Mouse (Mus musculus) neural tube, embryonic 15.5 days (tissue): Measurements from ENCODE around the gene Rims1. TPM values are rescaled to one million over a fixed set of nuclear protein-coding genes. Genes with fewer than 3 reads are reported as not detected.

Experiments
- ATAC-seq: fragments of 200-750 bp; cut with Nextera tagmentation; 2 replicates; pipeline ENCODE4 v1.8.0; 2017; ENCODE audit warnings: mild to moderate bottlenecking, moderate TSS enrichment, moderate library complexity; ENCODE audit not compliant: low FRiP score
- H3K27ac ChIP-seq: fragments of 300-500 bp; sonication (generic); replicated peaks from 2 replicates; pipeline ENCODE4 v1.5.1; 2015; ENCODE audit warnings: mild to moderate bottlenecking, inconsistent platforms
- H3K27me3 ChIP-seq: fragments of 300-500 bp; sonication (generic); replicated peaks from 2 replicates; pipeline ENCODE4 v1.6.1; 2015; ENCODE audit warnings: inconsistent platforms
- H3K36me3 ChIP-seq: fragments of 300-500 bp; sonication (generic); 2 replicates; pipeline ENCODE4 v1.6.1; 2015; ENCODE audit warnings: inconsistent platforms
- H3K4me1 ChIP-seq: fragments of 300-500 bp; sonication (generic); 2 replicates; pipeline ENCODE4 v1.6.1; 2015; ENCODE audit warnings: inconsistent platforms
- H3K4me2 ChIP-seq: fragments of 300-500 bp; sonication (generic); 2 replicates; pipeline ENCODE4 v1.6.1; 2015; ENCODE audit warnings: inconsistent platforms, mild to moderate bottlenecking, moderate library complexity
- H3K4me3 ChIP-seq: fragments of 300-500 bp; sonication (generic); replicated peaks from 2 replicates; pipeline ENCODE4 v1.5.1; 2015; ENCODE audit warnings: mild to moderate bottlenecking, inconsistent platforms
- H3K9ac ChIP-seq: fragments of 300-500 bp; sonication (generic); replicated peaks from 2 replicates; pipeline ENCODE4 v1.6.1; 2015; ENCODE audit warnings: mild to moderate bottlenecking, inconsistent platforms
- H3K9me3 ChIP-seq: fragments of 300-500 bp; sonication (generic); replicated peaks from 2 replicates; pipeline ENCODE4 v1.6.1; 2016; ENCODE audit warnings: inconsistent platforms
- WGBS: fragments of 180-500 bp; shearing (Covaris S2); methylation state at CpG from one replicate; pipeline ENCODE4 v1.1.7; 2015; ENCODE audit warnings: mixed read lengths; 5-methylcytosine and 5-hydroxymethylcytosine counted together
- polyA plus RNA-seq: library from polyadenylated mRNA; unstranded; fragments of >200 nt; fragmentation: Nextera tagmentation; extraction: Ambion mirVana; gene quantifications from 2 replicates; pipeline ENCODE4 v1.2.1, GENCODE M21; 2015

Gene Rims1
- polyA plus RNA-seq, 1 experiment from 2014 or later = 20.0 TPM

DNA sequence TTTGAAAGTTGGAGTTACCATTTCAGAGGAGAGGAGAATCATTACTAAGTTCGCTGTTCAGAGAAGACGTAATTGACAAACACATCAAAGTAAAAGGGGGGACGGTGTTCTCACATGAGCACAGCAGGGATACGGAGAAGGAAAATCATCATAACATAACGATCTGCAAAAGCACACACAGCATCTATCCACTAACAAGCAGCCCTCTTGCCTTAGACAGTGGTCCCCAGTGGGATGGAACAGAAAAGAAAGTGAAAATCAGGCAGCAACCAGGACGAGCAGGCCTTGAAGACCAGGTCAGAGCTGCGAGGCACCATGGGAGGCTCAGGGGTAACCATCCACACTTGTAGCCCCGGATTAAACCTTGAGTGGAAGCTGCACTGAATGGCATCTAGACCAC is 176.8 kb downstream of the Rims1 start:
- ATAC-seq = no peak
- no peak overlapping the region for H3K9ac ChIP-seq
- no peak overlapping the region for H3K4me3 ChIP-seq
- H3K4me1 ChIP-seq = no peaks in the 10 kb centered on the region
- no peaks in the 10 kb centered on the region for H3K9me3 ChIP-seq
- H3K27ac ChIP-seq = no peak overlapping the region
- no peak overlapping the region for H3K4me2 ChIP-seq
- H3K27me3 ChIP-seq = no peaks in the 10 kb centered on the region
- WGBS = 77% methylated on average over 8 of the region's 8 CpGs
- H3K36me3 ChIP-seq = no peaks in the 10 kb centered on the region

GRCm38 (mm10) chr1:22627013-22627412 is 178.8 kb downstream of the Rims1 start:
- 32% methylated on average over 5 of the region's 5 CpGs for WGBS
- no peak for ATAC-seq
- H3K4me3 ChIP-seq = no peak overlapping the region
- H3K36me3 ChIP-seq = no peaks in the 10 kb centered on the region
- H3K27me3 ChIP-seq = no peaks in the 10 kb centered on the region
- H3K9me3 ChIP-seq = no peaks in the 10 kb centered on the region
- H3K4me1 ChIP-seq = no peaks in the 10 kb centered on the region
- H3K9ac ChIP-seq = no peak overlapping the region
- no peak overlapping the region for H3K27ac ChIP-seq
- no peak overlapping the region for H3K4me2 ChIP-seq

- 69% methylated on average over 3 of the region's 3 CpGs for WGBS
- Histone ChIP-seq H3K36me3 (no peaks in the 10 kb centered on the region), H3K4me2 (no peak overlapping the region), H3K4me3 (no peak overlapping the region), H3K4me1 (no peaks in the 10 kb centered on the region), H3K27ac (no peak overlapping the region), H3K9ac (no peak overlapping the region), H3K27me3 (no peaks in the 10 kb centered on the region), H3K9me3 (no peaks in the 10 kb centered on the region)
- no peak for ATAC-seq
These were observed 179.5 kb downstream of the Rims1 start for GRCm38 (mm10) chr1:22626295-22626694.

- 80% methylated on average over 8 of the region's 8 CpGs for WGBS
- no peak overlapping the region for H3K9ac ChIP-seq
- no peak for ATAC-seq
These were observed 185.0 kb downstream of the Rims1 start for GRCm38 (mm10) chr1:22620827-22621226.

DNA sequence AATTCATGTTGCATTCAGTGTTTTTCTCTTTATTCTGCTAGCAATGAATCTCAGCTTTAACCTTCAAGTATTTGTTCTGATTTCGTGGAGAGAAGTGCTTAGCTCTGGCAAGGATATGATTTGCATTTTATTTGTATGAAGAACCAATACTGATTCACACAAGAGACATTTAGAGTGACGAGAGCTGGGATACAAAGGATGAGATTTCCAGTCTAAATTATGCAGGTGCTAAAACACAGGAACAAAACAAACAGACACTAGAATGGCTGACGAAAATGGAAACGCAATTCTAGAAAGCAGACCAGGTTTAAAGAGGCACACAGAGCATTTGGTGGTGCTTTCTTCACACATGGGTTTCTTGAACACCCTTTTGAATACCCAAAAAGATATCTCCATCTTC is 190.2 kb downstream of the Rims1 start:
- Histone ChIP-seq H3K27ac (no peak overlapping the region), H3K4me2 (no peak overlapping the region), H3K9ac (no peak overlapping the region), H3K9me3 (no peaks in the 10 kb centered on the region), H3K27me3 (no peaks in the 10 kb centered on the region), H3K4me1 (0 out of 2 replicates have a peak, but pooled peaks cover 4% of the 10 kb centered on the region), H3K36me3 (no peaks in the 10 kb centered on the region), H3K4me3 (no peak overlapping the region)
- no peak for ATAC-seq
- WGBS = 58% methylated on average over 4 of the region's 4 CpGs

More at GRCm38 (mm10) chr1:22620827-22621226, 185.0 kb downstream of the Rims1 start:
- H3K27me3 ChIP-seq = no peaks in the 10 kb centered on the region
- no peaks in the 10 kb centered on the region for H3K36me3 ChIP-seq
- no peak overlapping the region for H3K4me2 ChIP-seq
- H3K9me3 ChIP-seq = no peaks in the 10 kb centered on the region
- H3K4me3 ChIP-seq = no peak overlapping the region
- no peaks in the 10 kb centered on the region for H3K4me1 ChIP-seq
- H3K27ac ChIP-seq = no peak overlapping the region

GRCm38 (mm10) chr1:22613609-22614008 is 192.2 kb downstream of the Rims1 start:
- Histone ChIP-seq H3K4me1 (0 out of 2 replicates have a peak, but pooled peaks cover 4% of the 10 kb centered on the region), H3K4me2 (no peak overlapping the region), H3K4me3 (no peak overlapping the region), H3K36me3 (no peaks in the 10 kb centered on the region), H3K27ac (no peak overlapping the region), H3K9me3 (no peaks in the 10 kb centered on the region), H3K27me3 (no peaks in the 10 kb centered on the region), H3K9ac (no peak overlapping the region)
- no peak for ATAC-seq
- 46% methylated on average over 3 of the region's 3 CpGs for WGBS

DNA sequence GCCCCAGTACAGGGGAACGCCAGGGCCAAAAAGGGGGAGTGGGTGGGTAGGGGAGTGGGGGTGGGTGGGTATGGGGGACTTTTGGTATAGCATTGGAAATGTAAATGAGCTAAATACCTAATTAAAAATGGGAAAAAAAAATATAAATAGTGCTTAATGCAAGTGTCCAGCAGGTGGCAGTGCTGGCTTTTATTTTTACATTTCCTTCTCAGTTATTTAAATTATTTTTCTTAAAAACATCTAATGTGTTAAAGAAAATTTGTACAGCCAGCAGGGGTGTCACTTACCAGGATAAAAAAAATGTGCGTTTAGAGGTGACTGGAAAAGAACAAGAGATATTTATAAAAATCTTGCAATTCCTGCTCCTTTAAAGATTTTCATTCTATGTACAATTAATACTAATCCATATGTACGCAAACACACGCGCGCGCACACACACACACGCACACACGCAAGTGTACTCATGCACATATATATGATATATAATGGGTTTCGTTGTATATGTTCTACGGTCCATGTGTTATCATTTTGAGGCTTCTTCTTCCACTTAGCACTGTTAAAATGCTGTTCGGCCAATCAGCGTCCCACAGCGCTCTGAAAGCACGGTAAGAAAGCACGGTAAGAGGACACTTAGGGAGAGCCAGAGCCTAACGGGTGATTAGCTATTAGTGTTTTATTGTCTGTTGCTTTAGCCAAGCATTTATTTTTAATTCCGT is 201.3 kb downstream of the Rims1 start:
- Histone ChIP-seq H3K4me1 (peaks cover 5% of the 10 kb centered on the region; the same call in 1 of the 2 replicates), H3K4me2 (peak overlapping the region; percentile 38), H3K27me3 (no peaks in the 10 kb centered on the region), H3K9me3 (no peaks in the 10 kb centered on the region), H3K9ac (no peak overlapping the region), H3K27ac (no peak overlapping the region), H3K4me3 (no peak overlapping the region), H3K36me3 (no peaks in the 10 kb centered on the region)
- WGBS = 56% methylated on average over 18 of the region's 18 CpGs
- ATAC-seq = peak; percentile 69

DNA sequence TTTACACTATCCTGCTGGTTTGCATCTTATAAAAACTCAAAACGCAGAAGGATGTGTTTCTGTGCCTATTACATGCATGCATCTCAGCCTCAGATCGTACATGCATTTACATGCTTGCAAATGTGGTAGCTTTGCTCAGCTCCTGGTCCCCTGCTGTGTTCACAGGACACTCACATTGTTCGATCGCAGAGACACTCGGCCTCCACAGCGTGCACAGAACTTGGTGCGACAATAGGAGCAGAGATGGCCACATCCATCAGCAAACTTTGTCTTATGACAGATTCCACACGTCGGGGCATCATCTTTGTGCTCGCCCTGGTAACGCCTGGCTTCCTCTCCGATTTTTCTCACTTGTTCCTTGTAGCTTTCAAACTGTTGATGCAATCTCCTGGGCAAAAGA is 209.6 kb downstream of the Rims1 start:
- WGBS = 56% methylated on average over 12 of the region's 12 CpGs
- Histone ChIP-seq H3K4me2 (no peak overlapping the region), H3K36me3 (no peaks in the 10 kb centered on the region), H3K27me3 (no peaks in the 10 kb centered on the region), H3K9me3 (no peaks in the 10 kb centered on the region), H3K4me3 (no peak overlapping the region), H3K27ac (no peak overlapping the region), H3K9ac (no peak overlapping the region), H3K4me1 (no peaks in the 10 kb centered on the region)
- no peak for ATAC-seq

DNA sequence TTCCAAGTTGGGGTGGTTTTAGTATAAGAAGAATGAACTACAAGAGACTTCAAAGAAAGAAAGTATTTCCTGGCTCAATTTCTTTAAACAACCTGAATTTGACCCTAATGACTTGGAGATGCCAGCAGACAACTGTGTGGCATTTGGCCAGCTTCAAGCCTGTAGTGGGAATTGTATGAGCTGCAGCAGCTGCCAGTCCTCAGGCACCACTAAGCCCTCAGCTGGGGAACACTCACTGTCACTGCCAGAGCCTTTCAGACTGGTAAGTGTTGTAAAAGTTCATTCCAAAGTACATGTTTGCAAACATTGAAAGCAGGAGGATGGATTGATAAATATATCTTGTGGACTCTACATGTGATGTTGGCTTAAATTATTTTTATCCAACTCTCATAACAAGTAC is 211.0 kb downstream of the Rims1 start:
- H3K9ac ChIP-seq = no peak overlapping the region
- no peak for ATAC-seq
- no peaks in the 10 kb centered on the region for H3K27me3 ChIP-seq
- H3K27ac ChIP-seq = no peak overlapping the region
- no peaks in the 10 kb centered on the region for H3K4me1 ChIP-seq
- H3K4me3 ChIP-seq = no peak overlapping the region
- H3K9me3 ChIP-seq = no peaks in the 10 kb centered on the region
- H3K36me3 ChIP-seq = no peaks in the 10 kb centered on the region
- no peak overlapping the region for H3K4me2 ChIP-seq

GRCm38 (mm10) chr1:22587859-22588383 is 217.9 kb downstream of the Rims1 start:
- Histone ChIP-seq H3K36me3 (no peaks in the 10 kb centered on the region), H3K4me1 (no peaks in the 10 kb centered on the region), H3K4me3 (no peak overlapping the region), H3K4me2 (no peak overlapping the region), H3K9ac (no peak overlapping the region), H3K27ac (no peak overlapping the region), H3K27me3 (no peaks in the 10 kb centered on the region), H3K9me3 (no peaks in the 10 kb centered on the region)
- no peak for ATAC-seq
- 74% methylated on average over 7 of the region's 7 CpGs for WGBS

GRCm38 (mm10) chr1:22585560-22585959 is 220.2 kb downstream of the Rims1 start:
- no peaks in the 10 kb centered on the region for H3K9me3 ChIP-seq
- H3K36me3 ChIP-seq = no peaks in the 10 kb centered on the region
- H3K4me2 ChIP-seq = no peak overlapping the region
- H3K9ac ChIP-seq = no peak overlapping the region
- H3K4me3 ChIP-seq = no peak overlapping the region
- no peak overlapping the region for H3K27ac ChIP-seq
- H3K4me1 ChIP-seq = no peaks in the 10 kb centered on the region
- H3K27me3 ChIP-seq = no peaks in the 10 kb centered on the region
- WGBS = 88% methylated on average over 3 of the region's 3 CpGs
- ATAC-seq = no peak

GRCm38 (mm10) chr1:22579470-22579869 is 226.3 kb downstream of the Rims1 start:
- H3K4me2 ChIP-seq = no peak overlapping the region

More at GRCm38 (mm10) chr1:22579470-22579869, 226.3 kb downstream of the Rims1 start:
- H3K27ac ChIP-seq = no peak overlapping the region
- H3K4me1 ChIP-seq = no peaks in the 10 kb centered on the region
- no peak overlapping the region for H3K4me3 ChIP-seq
- no peak for ATAC-seq
- no peak overlapping the region for H3K9ac ChIP-seq
- no peaks in the 10 kb centered on the region for H3K9me3 ChIP-seq
- H3K27me3 ChIP-seq = no peaks in the 10 kb centered on the region
- H3K36me3 ChIP-seq = no peaks in the 10 kb centered on the region
- 82% methylated on average over 3 of the region's 3 CpGs for whole genome bisulfite sequencing
